Mouse (Mus musculus) erythroblast, adult 5-6 weeks (primary cell): ENCODE measurements around the gene Olfr854. TPM values are rescaled to one million over a fixed set of nuclear protein-coding genes. Genes with fewer than 3 reads are reported as not detected.

ENCODE experiments used
- ATAC-seq: replicated peaks from 2 replicates; pipeline ENCODE4 v1.8.0; 2016; ENCODE audit warnings: moderate number of reproducible peaks, mild to moderate bottlenecking, moderate TSS enrichment, inconsistent platforms; ENCODE audit not compliant: poor library complexity, low FRiP score, severe bottlenecking
- total RNA-seq, 2 experiments: library from RNA; stranded (forward) in 1 of 2; stranded (reverse) in 1 of 2; fragments of 150-400 nt in 1 of 2; fragments of 200-764, 138-1000 nt in 1 of 2; gene quantifications; 2 replicates each; pipeline versions ENCODE4 v1.2.3 to v1.2.4; 2015 to 2017; ENCODE audit warnings: low replicate concordance in 2 of 2

Gene Olfr854
- total RNA-seq (2015; ENCODE audit: low replicate concordance) (not detected in 2 replicates), total RNA-seq (2017; ENCODE audit: low replicate concordance) (not detected in 2 replicates)

GRCm38 (mm10) chr9:19567282-19567681, at the start of gene Olfr854:
Gene Olfr854 (minus strand): TSS chr9:19567382.
- ATAC-seq: no peak

- ATAC-seq: no peak
Observed at GRCm38 (mm10) chr9:19582317-19582716, 15.1 kb upstream of the Olfr854 start, which contains the start of gene Olfr855. Gene Olfr855 (plus strand): TSS chr9:19582617.

GRCm38 (mm10) chr9:19540976-19541375, 26.2 kb downstream of the Olfr854 start, which contains the start of gene Olfr853:
Gene Olfr853 (minus strand): TSS chr9:19541076.
- no peak for ATAC-seq

Other genes with a start within 250 kb of the Olfr854 start
- 0.21 TPM in 1 of 2 replicates, not detected in the other for gene Olfr845, start 230.9 kb downstream of the Olfr854 start, total RNA-seq (2015; ENCODE audit: low replicate concordance)
- not detected in 2 replicates for gene Olfr845, start 230.9 kb downstream of the Olfr854 start, total RNA-seq (2017; ENCODE audit: low replicate concordance)
- gene Olfr846, start 203.4 kb downstream of the Olfr854 start, total RNA-seq (2015; ENCODE audit: low replicate concordance): not detected in 2 replicates
- gene Olfr846, start 203.4 kb downstream of the Olfr854 start, total RNA-seq (2017; ENCODE audit: low replicate concordance): 0.84 TPM in 1 of 2 replicates, not detected in the other
- gene Olfr847, start 188.7 kb downstream of the Olfr854 start, total RNA-seq (2015; ENCODE audit: low replicate concordance): not detected in 2 replicates
- not detected in 2 replicates for gene Olfr847, start 188.7 kb downstream of the Olfr854 start, total RNA-seq (2017; ENCODE audit: low replicate concordance)
- not detected in 2 replicates for gene Olfr849, start 127.1 kb downstream of the Olfr854 start, total RNA-seq (2015; ENCODE audit: low replicate concordance)
- gene Olfr849, start 127.1 kb downstream of the Olfr854 start, total RNA-seq (2017; ENCODE audit: low replicate concordance): not detected in 2 replicates
- gene Olfr850, start 89.1 kb downstream of the Olfr854 start, total RNA-seq (2015; ENCODE audit: low replicate concordance): not detected in 2 replicates
- not detected in 2 replicates for gene Olfr850, start 89.1 kb downstream of the Olfr854 start, total RNA-seq (2017; ENCODE audit: low replicate concordance)
- gene Olfr851, start 74.1 kb downstream of the Olfr854 start, total RNA-seq (2015; ENCODE audit: low replicate concordance): not detected in 2 replicates
- gene Olfr851, start 74.1 kb downstream of the Olfr854 start, total RNA-seq (2017; ENCODE audit: low replicate concordance): not detected in 2 replicates
- not detected in 2 replicates for gene Olfr853, start 26.3 kb downstream of the Olfr854 start, total RNA-seq (2015; ENCODE audit: low replicate concordance)
- not detected in 2 replicates for gene Olfr853, start 26.3 kb downstream of the Olfr854 start, total RNA-seq (2017; ENCODE audit: low replicate concordance)
- not detected in 2 replicates for gene Olfr855, start 15.2 kb upstream of the Olfr854 start, total RNA-seq (2015; ENCODE audit: low replicate concordance)
- not detected in 2 replicates for gene Olfr855, start 15.2 kb upstream of the Olfr854 start, total RNA-seq (2017; ENCODE audit: low replicate concordance)
- gene Zfp317, start 54.7 kb upstream of the Olfr854 start, total RNA-seq (2015; ENCODE audit: low replicate concordance): 1.3 and 2.3 TPM in 2 replicates
- gene Zfp317, start 54.7 kb upstream of the Olfr854 start, total RNA-seq (2017; ENCODE audit: low replicate concordance): 3.8 and 4.7 TPM in 2 replicates
- gene Olfr857, start 142.1 kb upstream of the Olfr854 start, total RNA-seq (2015; ENCODE audit: low replicate concordance): not detected in 2 replicates
- gene Olfr857, start 142.1 kb upstream of the Olfr854 start, total RNA-seq (2017; ENCODE audit: low replicate concordance): not detected in 2 replicates
- not detected in 2 replicates for gene Olfr58, start 212.9 kb upstream of the Olfr854 start, total RNA-seq (2015; ENCODE audit: low replicate concordance)
- not detected in 2 replicates for gene Olfr58, start 212.9 kb upstream of the Olfr854 start, total RNA-seq (2017; ENCODE audit: low replicate concordance)
- gene Olfr859, start 237.5 kb upstream of the Olfr854 start, total RNA-seq (2015; ENCODE audit: low replicate concordance): not detected in 2 replicates
- gene Olfr859, start 237.5 kb upstream of the Olfr854 start, total RNA-seq (2017; ENCODE audit: low replicate concordance): under 0.01 TPM in 1 of 2 replicates, not detected in the other